Mouse (Mus musculus): ENCODE results near the gene Zfp653. TPM values are rescaled to one million over a fixed set of nuclear protein-coding genes. Genes with fewer than 3 reads are reported as not detected.

The Zfp653 gene
- polyA plus RNA-seq (2017; shearing (Covaris generic)), result 26.5 TPM

DNA sequence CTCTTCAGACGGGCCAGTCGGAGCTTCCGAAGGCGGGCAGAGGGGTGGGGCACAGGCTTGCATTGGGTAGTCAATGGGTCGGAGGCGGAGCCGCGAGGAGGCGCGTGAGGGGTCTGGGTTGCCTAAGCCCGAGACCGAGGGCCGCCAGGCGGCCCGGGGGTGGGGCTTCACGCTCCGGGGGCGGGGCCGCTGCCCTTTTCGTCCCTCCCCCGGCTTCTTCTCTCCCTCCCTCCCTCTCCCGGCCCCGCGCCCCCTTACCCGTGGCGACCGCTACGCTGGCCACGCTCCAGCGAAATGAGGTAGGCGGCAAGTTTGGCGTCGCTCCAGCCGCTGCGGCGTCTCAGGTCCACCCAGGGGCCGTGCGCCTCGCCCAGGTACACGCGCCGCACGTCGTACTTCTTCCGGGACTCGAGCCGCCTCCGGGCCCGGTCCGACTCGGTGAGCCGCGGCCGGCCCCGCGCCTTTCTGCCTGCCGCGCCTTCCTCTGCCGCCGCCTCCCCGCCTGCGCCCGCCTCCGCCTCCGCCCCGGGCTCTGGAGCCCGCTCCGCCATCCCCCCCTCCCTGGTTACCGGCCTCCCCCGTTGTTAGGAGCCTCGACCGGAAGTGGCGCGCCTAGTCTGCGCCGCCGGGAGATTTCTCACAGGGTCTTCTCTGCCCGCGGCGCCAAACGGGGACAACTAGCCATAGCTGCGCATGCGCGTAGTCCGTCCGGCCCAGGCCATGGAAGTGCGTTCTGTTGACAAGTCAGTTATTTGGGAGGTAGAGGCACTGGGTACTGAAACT is at the start of gene Zfp653, which contains the start of gene Gm49318:
Zfp653 (minus strand) TSS at position 586 of the 783 bp plus-strand sequence.
Gm49318 (minus strand) TSS at position 469 of the 783 bp plus-strand sequence.

DNA sequence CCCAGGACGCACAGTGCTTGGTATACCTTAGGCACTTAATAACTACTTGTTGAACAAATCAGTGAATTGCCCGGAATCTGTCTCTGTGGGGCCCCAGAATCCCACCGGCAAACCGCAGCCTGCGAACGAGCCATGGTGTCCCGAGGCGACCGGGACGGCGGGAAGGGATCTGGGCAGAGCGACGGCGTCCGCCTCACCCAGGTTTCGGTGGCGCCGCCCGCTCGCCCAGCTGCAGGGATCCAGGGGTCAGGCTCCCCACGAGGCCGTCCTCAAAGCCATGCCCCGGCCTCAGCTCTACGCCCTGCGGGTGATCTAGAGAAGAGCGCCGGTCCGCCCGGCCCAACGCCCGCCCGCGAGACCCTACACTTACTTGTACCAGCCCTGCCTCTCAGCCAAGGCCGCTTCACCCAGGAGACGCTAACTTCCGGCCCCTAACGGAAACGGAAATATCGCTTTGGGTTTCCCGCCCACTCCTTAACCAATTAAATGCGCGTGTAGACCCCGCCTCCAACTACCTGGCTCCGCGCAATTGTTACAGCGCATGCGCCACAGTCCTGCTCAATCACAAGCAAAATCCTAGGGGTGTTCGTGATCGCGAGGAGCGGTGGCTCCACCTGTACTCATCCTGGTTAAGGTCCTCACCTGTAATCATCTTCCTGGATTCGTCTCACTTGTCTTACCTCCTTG is 45.7 kb upstream of the Zfp653 start, which contains the start of gene Elof1:
Elof1 (minus strand) TSS at position 433 of the 687 bp plus-strand sequence.

DNA sequence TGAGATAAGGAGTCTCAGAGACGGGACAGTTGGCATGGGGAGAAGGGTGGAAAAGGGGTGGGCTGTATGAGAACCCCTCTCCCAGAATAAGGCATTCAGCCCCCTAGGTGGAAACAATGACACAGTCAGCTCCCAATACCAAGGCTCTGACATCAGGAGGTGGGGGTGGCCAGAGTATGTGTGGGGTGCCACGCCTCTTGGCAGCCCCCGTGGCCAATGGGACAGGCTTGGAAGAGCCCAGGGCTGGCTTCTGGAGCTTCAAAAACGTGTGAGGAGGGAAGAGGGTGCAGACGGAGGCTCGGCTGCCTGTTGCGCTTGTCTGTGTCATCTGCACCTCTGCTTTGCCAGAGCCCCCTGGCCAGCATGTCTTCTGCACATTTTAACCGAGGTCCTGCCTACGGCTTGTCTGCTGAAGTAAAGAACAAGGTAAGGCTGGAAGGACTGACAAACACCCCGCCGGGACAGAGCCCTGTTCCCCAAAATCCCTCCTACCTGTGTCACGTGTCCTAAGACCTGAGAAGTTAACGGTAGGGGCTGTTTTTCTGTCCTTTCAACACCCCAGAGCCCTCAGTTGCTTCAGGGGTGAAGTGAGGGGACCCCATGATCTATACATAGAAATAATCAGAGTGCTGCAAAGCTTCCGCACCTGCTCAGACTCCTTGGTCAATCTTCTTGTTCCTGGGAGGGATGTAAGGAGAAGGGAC is 28.0 kb upstream of the Zfp653 start, which contains the start of gene Cnn1:
Cnn1 (plus strand) TSS at position 224 of the 704 bp plus-strand sequence.

DNA sequence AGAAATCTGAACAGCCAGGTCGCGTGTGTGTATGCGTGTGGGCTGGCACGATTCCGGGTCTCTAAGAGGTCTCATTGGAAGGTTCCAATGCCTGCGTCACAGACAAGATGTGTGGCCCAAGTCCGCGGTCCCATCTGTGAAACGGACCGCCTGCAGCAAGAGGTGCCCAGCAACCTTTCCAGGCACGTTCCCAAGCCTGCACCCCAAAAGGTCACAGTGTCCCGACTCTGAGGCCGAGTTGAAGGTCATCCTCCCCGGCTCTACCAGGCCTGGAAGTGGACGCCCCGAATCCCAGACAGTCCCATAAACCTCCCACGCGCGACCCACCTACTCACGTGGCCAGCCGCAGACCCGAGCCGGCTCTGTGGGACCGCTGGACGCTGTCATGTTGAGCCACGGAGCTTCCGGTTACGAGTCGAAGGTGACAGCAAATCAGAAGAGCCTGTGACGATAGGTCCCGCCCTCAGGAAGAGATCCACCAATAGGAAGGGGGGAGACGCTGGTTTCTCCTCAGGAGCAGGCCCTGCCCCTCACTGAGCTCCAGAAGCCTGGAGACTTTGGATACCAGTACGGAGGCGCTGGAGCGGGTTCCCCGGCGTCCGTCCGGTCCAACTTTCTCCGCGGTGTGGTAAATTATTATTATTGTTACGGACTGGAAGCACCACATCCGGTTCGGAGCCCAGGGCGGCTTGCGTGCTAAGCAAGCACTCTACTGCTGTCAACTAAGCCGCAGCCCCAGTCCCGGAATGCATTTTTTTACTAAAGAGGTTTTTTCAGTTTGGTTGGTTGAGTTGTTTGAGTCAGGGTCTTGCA is 14.1 kb upstream of the Zfp653 start, which contains the start of gene Ecsit:
Ecsit (minus strand) TSS at position 417 of the 813 bp plus-strand sequence.

DNA sequence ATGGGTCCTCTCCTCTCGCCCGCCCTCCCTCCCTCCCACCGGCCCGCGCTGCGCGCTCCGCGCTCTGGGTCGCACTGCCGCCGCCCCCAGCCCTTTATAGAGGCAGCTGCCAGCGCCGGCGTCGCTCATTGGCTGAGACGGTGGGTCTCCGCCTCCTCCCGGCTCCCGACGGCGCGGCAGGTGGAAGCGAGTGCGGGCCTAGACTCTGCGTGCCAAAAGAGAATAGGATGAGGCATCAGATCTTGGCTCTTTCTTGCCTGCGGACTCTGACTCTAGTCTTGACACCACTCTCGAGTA is 19.3 kb downstream of the Zfp653 start, which contains the start of gene Elavl3:
Elavl3 (minus strand) TSS at position 66 of the 297 bp plus-strand sequence.

Other genes with a start within 250 kb of the Zfp653 start
- gene Angptl8, start 235.9 kb downstream of the Zfp653 start, polyA plus RNA-seq (2017; shearing (Covaris generic)), result not detected
- 2.1 TPM for gene Dock6, start 218.7 kb downstream of the Zfp653 start, polyA plus RNA-seq (2017; shearing (Covaris generic))
- 9.3 TPM for gene Rab3d, start 153.2 kb downstream of the Zfp653 start, polyA plus RNA-seq (2017; shearing (Covaris generic))
- 0.20 TPM for gene Ccdc159, start 143.9 kb downstream of the Zfp653 start, polyA plus RNA-seq (2017; shearing (Covaris generic))
- gene Tmem205, start 143.8 kb downstream of the Zfp653 start, polyA plus RNA-seq (2017; shearing (Covaris generic)), result 1.7 TPM
- 1.1 TPM for gene Plppr2, start 134.3 kb downstream of the Zfp653 start, polyA plus RNA-seq (2017; shearing (Covaris generic))
- 14.6 TPM for gene Swsap1, start 115.6 kb downstream of the Zfp653 start, polyA plus RNA-seq (2017; shearing (Covaris generic))
- 0.45 TPM for gene Epor, start 107.9 kb downstream of the Zfp653 start, polyA plus RNA-seq (2017; shearing (Covaris generic))
- not detected for gene Rgl3, start 81.9 kb downstream of the Zfp653 start, polyA plus RNA-seq (2017; shearing (Covaris generic))
- gene Ccdc151, start 68.7 kb downstream of the Zfp653 start, polyA plus RNA-seq (2017; shearing (Covaris generic)), result not detected
- 83.1 TPM for gene Prkcsh, start 68.6 kb downstream of the Zfp653 start, polyA plus RNA-seq (2017; shearing (Covaris generic))
- gene Elavl3, start 19.4 kb downstream of the Zfp653 start, polyA plus RNA-seq (2017; shearing (Covaris generic)), result not detected
- gene Gm49318, start 117 bp downstream of the Zfp653 start, polyA plus RNA-seq (2017; shearing (Covaris generic)), result not detected
- gene Ecsit, start 14.1 kb upstream of the Zfp653 start, polyA plus RNA-seq (2017; shearing (Covaris generic)), result 52.0 TPM
- 0.07 TPM for gene Cnn1, start 27.8 kb upstream of the Zfp653 start, polyA plus RNA-seq (2017; shearing (Covaris generic))
- gene Elof1, start 45.8 kb upstream of the Zfp653 start, polyA plus RNA-seq (2017; shearing (Covaris generic)), result 72.2 TPM
- gene Acp5, start 64.3 kb upstream of the Zfp653 start, polyA plus RNA-seq (2017; shearing (Covaris generic)), result 278 TPM
- 38.4 TPM for gene Pigyl, start 85.5 kb upstream of the Zfp653 start, polyA plus RNA-seq (2017; shearing (Covaris generic))
- gene Zfp872, start 116.7 kb upstream of the Zfp653 start, polyA plus RNA-seq (2017; shearing (Covaris generic)), result not detected
- 46.6 TPM for gene Zfp809, start 154.3 kb upstream of the Zfp653 start, polyA plus RNA-seq (2017; shearing (Covaris generic))
- 4.5 TPM for gene Zfp599, start 188.5 kb upstream of the Zfp653 start, polyA plus RNA-seq (2017; shearing (Covaris generic))
- gene Zfp810, start 236.3 kb upstream of the Zfp653 start, polyA plus RNA-seq (2017; shearing (Covaris generic)), result 20.6 TPM

Measured in CD4-positive, CD25-positive, alpha-beta regulatory T cell (primary cell).